Mouse (Mus musculus): ENCODE results near the gene Cttnbp2nl. TPM values are rescaled to one million over a fixed set of nuclear protein-coding genes. Genes with fewer than 3 reads are reported as not detected.

The Cttnbp2nl gene
- polyA plus RNA-seq, 1 experiment from 2014 or later: 55.7 TPM

GRCm38 (mm10) chr3:105052171-105052936 is 592 bp downstream of the Cttnbp2nl start:
- Histone ChIP-seq H3K9me3 (ENCODE audit: control insufficient read depth, low read length) (no peaks in the 10 kb centered on the region), H3K27me3 (ENCODE audit: control insufficient read depth, insufficient read depth, low read length) (no peaks in the 10 kb centered on the region), H3K4me2 (ENCODE audit: low read depth) (peak overlapping the region; percentile 41), H3K4me1 (ENCODE audit: control insufficient read depth, insufficient read depth, low read length) (peaks cover 11% of the 10 kb centered on the region), H3K36me3 (ENCODE audit: control insufficient read depth, insufficient read depth, low read length) (no peaks in the 10 kb centered on the region), H3K4me3 (ENCODE audit: low read depth, low read length) (peak overlapping the region; percentile 79), H3K27ac (ENCODE audit: low read depth, low read length) (peak overlapping the region; percentile 75), H3K9ac (ENCODE audit: low read length) (peak overlapping the region; percentile 77)
- DNase-seq (ENCODE audit: low spot score) (no peak), ATAC-seq (ENCODE audit: insufficient read depth, low FRiP score, low TSS enrichment) (peak; percentile 72)
- under 1% methylated on average over 35 of the region's 37 CpGs for WGBS

GRCm38 (mm10) chr3:105051103-105051502 is 1.8 kb downstream of the Cttnbp2nl start:
- Histone ChIP-seq H3K4me2 (ENCODE audit: low read depth) (peak overlapping the region; percentile 41), H3K27me3 (ENCODE audit: control insufficient read depth, insufficient read depth, low read length) (no peaks in the 10 kb centered on the region), H3K9ac (ENCODE audit: low read length) (no peak overlapping the region), H3K9me3 (ENCODE audit: control insufficient read depth, low read length) (no peaks in the 10 kb centered on the region), H3K36me3 (ENCODE audit: control insufficient read depth, insufficient read depth, low read length) (no peaks in the 10 kb centered on the region), H3K27ac (ENCODE audit: low read depth, low read length) (no peak overlapping the region), H3K4me1 (ENCODE audit: control insufficient read depth, insufficient read depth, low read length) (peaks cover 11% of the 10 kb centered on the region), H3K4me3 (ENCODE audit: low read depth, low read length) (peak overlapping the region; percentile 79)
- 64% methylated on average over 2 of the region's 2 CpGs for WGBS
- no peak for ATAC-seq (ENCODE audit: insufficient read depth, low FRiP score, low TSS enrichment)
- DNase-seq (ENCODE audit: low spot score): no peak

- ATAC-seq (ENCODE audit: insufficient read depth, low FRiP score, low TSS enrichment) (no peak), DNase-seq (ENCODE audit: low spot score) (no peak)
- Histone ChIP-seq H3K9ac (ENCODE audit: low read length) (no peak overlapping the region), H3K27ac (ENCODE audit: low read depth, low read length) (no peak overlapping the region), H3K4me2 (ENCODE audit: low read depth) (no peak overlapping the region), H3K4me3 (ENCODE audit: low read depth, low read length) (no peak overlapping the region), H3K27me3 (ENCODE audit: control insufficient read depth, insufficient read depth, low read length) (no peaks in the 10 kb centered on the region), H3K4me1 (ENCODE audit: control insufficient read depth, insufficient read depth, low read length) (peaks cover 11% of the 10 kb centered on the region), H3K36me3 (ENCODE audit: control insufficient read depth, insufficient read depth, low read length) (no peaks in the 10 kb centered on the region), H3K9me3 (ENCODE audit: control insufficient read depth, low read length) (no peaks in the 10 kb centered on the region)
- 86% methylated on average over 6 of the region's 6 CpGs for whole genome bisulfite sequencing
Measured at GRCm38 (mm10) chr3:105049848-105050247, 3.1 kb downstream of the Cttnbp2nl start.

GRCm38 (mm10) chr3:105047616-105048015 is 5.3 kb downstream of the Cttnbp2nl start:
- no peaks in the 10 kb centered on the region for H3K27me3 ChIP-seq (ENCODE audit: control insufficient read depth, insufficient read depth, low read length)
- no peak for DNase-seq (ENCODE audit: low spot score)
- no peak overlapping the region for H3K9ac ChIP-seq (ENCODE audit: low read length)
- H3K27ac ChIP-seq (ENCODE audit: low read depth, low read length): no peak overlapping the region
- H3K4me3 ChIP-seq (ENCODE audit: low read depth, low read length): no peak overlapping the region
- no peaks in the 10 kb centered on the region for H3K36me3 ChIP-seq (ENCODE audit: control insufficient read depth, insufficient read depth, low read length)
- H3K9me3 ChIP-seq (ENCODE audit: control insufficient read depth, low read length): no peaks in the 10 kb centered on the region
- 77% methylated on average over 8 of the region's 8 CpGs for WGBS
- H3K4me1 ChIP-seq (ENCODE audit: control insufficient read depth, insufficient read depth, low read length): peaks cover 7% of the 10 kb centered on the region
- no peak overlapping the region for H3K4me2 ChIP-seq (ENCODE audit: low read depth)
- ATAC-seq (ENCODE audit: insufficient read depth, low FRiP score, low TSS enrichment): no peak

GRCm38 (mm10) chr3:105046870-105047269 is 6.1 kb downstream of the Cttnbp2nl start:
- Histone ChIP-seq H3K4me2 (ENCODE audit: low read depth) (no peak overlapping the region), H3K27me3 (ENCODE audit: control insufficient read depth, insufficient read depth, low read length) (no peaks in the 10 kb centered on the region), H3K4me1 (ENCODE audit: control insufficient read depth, insufficient read depth, low read length) (peaks cover 7% of the 10 kb centered on the region), H3K9ac (ENCODE audit: low read length) (no peak overlapping the region), H3K36me3 (ENCODE audit: control insufficient read depth, insufficient read depth, low read length) (no peaks in the 10 kb centered on the region), H3K27ac (ENCODE audit: low read depth, low read length) (no peak overlapping the region), H3K4me3 (ENCODE audit: low read depth, low read length) (no peak overlapping the region), H3K9me3 (ENCODE audit: control insufficient read depth, low read length) (no peaks in the 10 kb centered on the region)
- 85% methylated on average over 5 of the region's 5 CpGs for WGBS
- ATAC-seq (ENCODE audit: insufficient read depth, low FRiP score, low TSS enrichment): no peak
- no peak for DNase-seq (ENCODE audit: low spot score)

- Histone ChIP-seq H3K4me3 (ENCODE audit: low read depth, low read length) (no peak overlapping the region), H3K9me3 (ENCODE audit: control insufficient read depth, low read length) (no peaks in the 10 kb centered on the region), H3K4me1 (ENCODE audit: control insufficient read depth, insufficient read depth, low read length) (no peaks in the 10 kb centered on the region), H3K27ac (ENCODE audit: low read depth, low read length) (no peak overlapping the region), H3K27me3 (ENCODE audit: control insufficient read depth, insufficient read depth, low read length) (no peaks in the 10 kb centered on the region), H3K4me2 (ENCODE audit: low read depth) (no peak overlapping the region), H3K9ac (ENCODE audit: low read length) (no peak overlapping the region), H3K36me3 (ENCODE audit: control insufficient read depth, insufficient read depth, low read length) (no peaks in the 10 kb centered on the region)
- 92% methylated on average over 5 of the region's 5 CpGs for WGBS
- DNase-seq (ENCODE audit: low spot score) (no peak), ATAC-seq (ENCODE audit: insufficient read depth, low FRiP score, low TSS enrichment) (no peak)
Measured at GRCm38 (mm10) chr3:105043746-105044145, 9.2 kb downstream of the Cttnbp2nl start.

GRCm38 (mm10) chr3:105040983-105041625 is 11.8 kb downstream of the Cttnbp2nl start:
- Histone ChIP-seq H3K4me3 (ENCODE audit: low read depth, low read length) (no peak overlapping the region), H3K9me3 (ENCODE audit: control insufficient read depth, low read length) (no peaks in the 10 kb centered on the region), H3K9ac (ENCODE audit: low read length) (no peak overlapping the region), H3K27me3 (ENCODE audit: control insufficient read depth, insufficient read depth, low read length) (no peaks in the 10 kb centered on the region), H3K4me1 (ENCODE audit: control insufficient read depth, insufficient read depth, low read length) (no peaks in the 10 kb centered on the region), H3K27ac (ENCODE audit: low read depth, low read length) (no peak overlapping the region), H3K4me2 (ENCODE audit: low read depth) (no peak overlapping the region), H3K36me3 (ENCODE audit: control insufficient read depth, insufficient read depth, low read length) (peaks cover 3% of the 10 kb centered on the region; the same call in 1 of the 2 replicates)
- DNase-seq (ENCODE audit: low spot score): no peak
- WGBS: 89% methylated on average over 9 of the region's 9 CpGs
- no peak for ATAC-seq (ENCODE audit: insufficient read depth, low FRiP score, low TSS enrichment)

- DNase-seq (ENCODE audit: low spot score) (no peak), ATAC-seq (ENCODE audit: insufficient read depth, low FRiP score, low TSS enrichment) (no peak)
- H3K9ac ChIP-seq (ENCODE audit: low read length): no peak overlapping the region
- no peaks in the 10 kb centered on the region for H3K4me1 ChIP-seq (ENCODE audit: control insufficient read depth, insufficient read depth, low read length)
- H3K27me3 ChIP-seq (ENCODE audit: control insufficient read depth, insufficient read depth, low read length): no peaks in the 10 kb centered on the region
- H3K27ac ChIP-seq (ENCODE audit: low read depth, low read length): no peak overlapping the region
- 65% methylated on average over 8 of the region's 8 CpGs for WGBS
- no peak overlapping the region for H3K4me3 ChIP-seq (ENCODE audit: low read depth, low read length)
- H3K9me3 ChIP-seq (ENCODE audit: control insufficient read depth, low read length): no peaks in the 10 kb centered on the region
- H3K4me2 ChIP-seq (ENCODE audit: low read depth): no peak overlapping the region
- H3K36me3 ChIP-seq (ENCODE audit: control insufficient read depth, insufficient read depth, low read length): peaks cover 6% of the 10 kb centered on the region
Measured at GRCm38 (mm10) chr3:105040002-105040401, 12.9 kb downstream of the Cttnbp2nl start.

Data from neural tube, embryonic 11.5 days (tissue).